Mouse (Mus musculus) heart, embryonic 12.5 days (tissue): ENCODE results near the gene Chst15. TPM values are rescaled to one million over a fixed set of nuclear protein-coding genes. Genes with fewer than 3 reads are reported as not detected.

ENCODE experiments used
- ATAC-seq: fragments of 200-750 bp; cut with Nextera tagmentation; 2 replicates; pipeline ENCODE4 v1.8.0; 2017; ENCODE audit warnings: moderate TSS enrichment, moderate library complexity; ENCODE audit not compliant: insufficient number of reproducible peaks, low FRiP score
- H3K27ac ChIP-seq: fragments of 300-500 bp; sonication (generic); 2 replicates; pipeline ENCODE4 v1.5.1; 2016; ENCODE audit warnings: mild to moderate bottlenecking, moderate library complexity; ENCODE audit not compliant: poor library complexity, severe bottlenecking
- H3K27me3 ChIP-seq: fragments of 300-500 bp; sonication (generic); replicated peaks from 2 replicates; pipeline ENCODE4 v1.6.1; 2016; ENCODE audit warnings: mild to moderate bottlenecking, moderate library complexity
- H3K36me3 ChIP-seq: fragments of 300-500 bp; sonication (generic); 2 replicates; pipeline ENCODE4 v1.6.1; 2016; ENCODE audit warnings: mild to moderate bottlenecking, moderate library complexity
- H3K4me1 ChIP-seq: fragments of 300-500 bp; sonication (generic); replicated peaks from 2 replicates; pipeline ENCODE4 v1.6.1; 2016; ENCODE audit warnings: mild to moderate bottlenecking
- H3K4me2 ChIP-seq: fragments of 300-500 bp; sonication (generic); 2 replicates; pipeline ENCODE4 v1.6.1; 2016; ENCODE audit warnings: mild to moderate bottlenecking, moderate library complexity
- H3K4me3 ChIP-seq: fragments of 300-500 bp; sonication (generic); 2 replicates; pipeline ENCODE4 v1.5.1; 2016; ENCODE audit warnings: mild to moderate bottlenecking
- H3K9ac ChIP-seq: fragments of 300-500 bp; sonication (generic); 2 replicates; pipeline ENCODE4 v1.6.1; 2016; ENCODE audit warnings: mild to moderate bottlenecking, moderate library complexity
- H3K9me3 ChIP-seq: fragments of 300-500 bp; sonication (generic); replicated peaks from 2 replicates; pipeline ENCODE4 v1.6.1; 2016; ENCODE audit warnings: mild to moderate bottlenecking, moderate library complexity
- WGBS: fragments of 180-500 bp; shearing (Covaris S2); methylation state at CpG from one replicate; pipeline ENCODE4 v1.1.7; 2016; 5-methylcytosine and 5-hydroxymethylcytosine counted together
- polyA plus RNA-seq: library from polyadenylated mRNA; unstranded; fragments of >200 nt; fragmentation: Nextera tagmentation; extraction: Ambion mirVana; gene quantifications from 2 replicates; pipeline ENCODE4 v1.2.1, GENCODE M21; 2016

Gene Chst15
- polyA plus RNA-seq, result 3.1 and 4.4 TPM in 2 replicates

DNA sequence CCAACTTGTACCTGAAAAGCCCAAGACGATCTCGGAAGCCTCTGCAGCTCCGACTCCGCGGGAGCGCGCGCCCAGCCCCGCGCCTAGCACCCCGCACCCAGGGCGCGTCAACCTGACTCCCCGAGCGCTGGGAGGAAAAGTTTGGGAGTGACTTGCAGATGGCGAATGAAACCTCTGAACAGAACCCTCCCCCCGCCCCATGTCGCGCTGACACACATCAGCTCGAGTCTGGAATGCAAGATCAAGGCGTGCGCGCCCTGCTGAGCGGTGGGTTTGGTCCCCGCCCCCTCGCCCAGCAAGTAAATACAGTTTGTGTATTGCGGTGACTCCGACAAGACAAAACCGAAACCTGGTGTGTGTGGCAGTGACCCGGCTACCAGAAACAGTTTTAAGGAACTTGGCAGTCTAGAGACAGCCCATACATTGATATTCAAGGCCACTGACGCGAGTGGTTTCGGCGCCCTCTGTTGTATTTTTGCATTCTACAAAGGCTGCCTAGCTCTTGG, at the start of gene Chst15:
TSS of gene Chst15 (minus strand) at position 193 of the 506 bp plus-strand sequence.
- Histone ChIP-seq H3K27me3 (peaks cover 9% of the 10 kb centered on the region; the same call in 1 of the 2 replicates), H3K9ac (peak within 1 kb of the TSS; percentile 79), H3K4me3 (peak within 1 kb of the TSS; percentile 81), H3K4me1 (peaks cover 18% of the 10 kb centered on the region), H3K9me3 (no peaks in the 10 kb centered on the region), H3K27ac (peak within 1 kb of the TSS; percentile 32; the same call in 1 of the 2 replicates), H3K36me3 (no peaks in the 10 kb centered on the region), H3K4me2 (peak within 1 kb of the TSS; percentile 100)
- under 1% methylated on average over 34 of the region's 34 CpGs for WGBS
- ATAC-seq, result 0 out of 2 replicates have a peak, but pooled peaks have one; percentile 23

DNA sequence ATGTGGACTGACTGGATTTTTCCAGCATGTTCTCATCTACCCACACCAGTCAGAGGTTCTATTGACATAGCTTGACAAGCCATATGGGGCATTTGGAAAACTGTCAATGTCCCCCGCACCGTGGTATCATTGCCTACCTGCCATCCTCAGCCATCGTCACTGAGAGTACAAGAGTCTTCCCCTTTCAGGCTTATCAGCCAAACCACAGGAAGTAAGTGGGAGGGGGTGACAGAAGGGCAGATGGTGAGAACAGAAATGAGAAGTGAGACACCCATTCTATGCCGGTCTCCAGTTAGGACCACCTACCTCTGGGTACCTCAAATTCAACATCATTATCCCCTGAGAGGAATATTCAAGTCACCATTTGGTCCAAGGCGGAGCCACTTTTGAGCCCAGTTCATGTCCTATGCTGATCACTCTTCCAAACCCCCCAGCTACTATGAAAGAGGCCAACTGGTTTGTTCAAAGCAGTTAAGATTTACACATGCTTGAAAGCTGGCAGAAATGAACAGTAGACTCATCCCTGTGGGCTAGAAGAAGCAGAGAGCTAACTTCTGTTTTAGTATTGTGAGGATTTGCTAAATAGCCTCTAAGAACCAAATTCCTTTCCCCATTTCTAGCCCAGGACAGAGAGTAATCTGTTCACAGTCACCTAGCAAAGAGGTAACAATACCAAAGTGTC, 48.8 kb upstream of the Chst15 start:
- no peak for ATAC-seq
- H3K9me3 ChIP-seq, result no peaks in the 10 kb centered on the region
- no peak overlapping the region for H3K9ac ChIP-seq
- H3K4me3 ChIP-seq, result no peak overlapping the region
- H3K27me3 ChIP-seq, result no peaks in the 10 kb centered on the region
- peaks cover 9% of the 10 kb centered on the region for H3K4me1 ChIP-seq
- 40% methylated on average over 5 of the region's 5 CpGs for WGBS
- H3K27ac ChIP-seq, result no peak overlapping the region
- H3K4me2 ChIP-seq, result no peak overlapping the region
- H3K36me3 ChIP-seq, result no peaks in the 10 kb centered on the region

DNA sequence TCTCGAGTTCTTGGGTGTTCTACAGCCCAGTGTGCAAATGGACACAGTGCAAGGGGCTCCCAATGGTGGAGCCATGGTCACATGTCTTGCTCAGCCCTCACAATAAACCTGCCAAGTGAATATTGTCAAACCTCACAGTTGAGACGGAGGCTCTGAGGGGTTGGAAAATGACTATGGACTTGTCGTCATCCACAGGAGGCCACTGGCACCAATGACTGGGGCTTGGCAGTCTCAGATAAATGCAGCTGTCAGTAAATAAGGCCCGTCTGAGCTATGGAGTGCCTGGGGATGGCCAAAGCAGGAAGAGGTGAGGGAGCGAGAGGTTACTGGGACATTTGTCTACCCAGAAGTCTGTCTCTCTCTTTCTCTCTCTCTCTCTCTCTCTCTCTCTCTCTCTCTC, 48.1 kb upstream of the Chst15 start:
- Histone ChIP-seq H3K4me2 (no peak overlapping the region), H3K4me3 (no peak overlapping the region), H3K9me3 (no peaks in the 10 kb centered on the region), H3K27me3 (no peaks in the 10 kb centered on the region), H3K9ac (no peak overlapping the region), H3K27ac (no peak overlapping the region), H3K4me1 (peaks cover 9% of the 10 kb centered on the region), H3K36me3 (no peaks in the 10 kb centered on the region)
- 71% methylated on average over 5 of the region's 5 CpGs for WGBS
- no peak for ATAC-seq

DNA sequence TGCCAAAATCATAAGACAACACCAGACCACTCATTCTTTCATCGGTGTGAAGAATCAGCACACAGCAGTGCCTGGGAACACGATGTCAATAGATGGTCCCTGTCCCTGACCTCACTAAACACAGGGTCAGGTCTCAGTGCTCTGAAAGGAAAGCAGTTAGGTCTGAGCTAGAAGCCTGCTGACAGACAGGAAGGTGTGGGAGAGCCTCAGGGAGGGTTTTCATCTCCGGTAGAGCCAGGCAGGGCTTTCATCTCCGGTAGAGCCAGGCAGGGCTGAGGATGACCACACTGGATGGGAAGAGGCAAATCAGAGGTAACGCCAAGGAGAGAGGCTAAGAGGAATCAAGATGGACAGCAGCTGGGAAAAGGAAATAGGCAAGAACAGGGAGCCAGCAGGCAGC, 47.5 kb upstream of the Chst15 start:
- whole genome bisulfite sequencing, result 36% methylated on average over 5 of the region's 5 CpGs
- no peak overlapping the region for H3K4me3 ChIP-seq
- no peaks in the 10 kb centered on the region for H3K9me3 ChIP-seq
- no peak overlapping the region for H3K9ac ChIP-seq
- H3K4me1 ChIP-seq, result peaks cover 12% of the 10 kb centered on the region
- H3K27me3 ChIP-seq, result no peaks in the 10 kb centered on the region
- H3K4me2 ChIP-seq, result no peak overlapping the region
- no peaks in the 10 kb centered on the region for H3K36me3 ChIP-seq
- no peak for ATAC-seq
- no peak overlapping the region for H3K27ac ChIP-seq

DNA sequence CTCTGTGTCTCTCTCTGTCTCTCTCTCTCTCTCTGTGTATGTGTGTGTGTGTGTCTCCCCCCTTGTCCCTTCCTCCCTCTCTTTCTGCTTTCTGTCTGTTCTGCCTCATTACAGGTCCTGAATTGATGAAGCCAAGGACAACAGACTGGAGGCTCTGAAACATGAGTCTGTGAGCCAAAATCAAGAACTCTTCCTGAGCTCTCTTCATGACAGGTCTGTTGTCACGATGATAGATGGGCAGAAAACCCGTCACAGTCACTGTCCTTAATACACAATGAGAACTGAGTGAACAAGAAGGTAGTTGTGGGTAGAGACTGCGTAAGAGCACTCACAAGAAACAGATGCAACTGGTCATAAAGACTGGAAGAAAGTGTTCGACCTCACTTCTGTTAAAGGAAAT, 43.3 kb upstream of the Chst15 start:
- Histone ChIP-seq H3K9me3 (no peaks in the 10 kb centered on the region), H3K9ac (no peak overlapping the region), H3K27me3 (peaks cover 5% of the 10 kb centered on the region; the same call in 1 of the 2 replicates), H3K4me1 (peaks cover 18% of the 10 kb centered on the region), H3K36me3 (no peaks in the 10 kb centered on the region), H3K4me2 (no peak overlapping the region), H3K27ac (no peak overlapping the region), H3K4me3 (no peak overlapping the region)
- ATAC-seq, result no peak
- 78% methylated on average over 4 of the region's 4 CpGs for WGBS

DNA sequence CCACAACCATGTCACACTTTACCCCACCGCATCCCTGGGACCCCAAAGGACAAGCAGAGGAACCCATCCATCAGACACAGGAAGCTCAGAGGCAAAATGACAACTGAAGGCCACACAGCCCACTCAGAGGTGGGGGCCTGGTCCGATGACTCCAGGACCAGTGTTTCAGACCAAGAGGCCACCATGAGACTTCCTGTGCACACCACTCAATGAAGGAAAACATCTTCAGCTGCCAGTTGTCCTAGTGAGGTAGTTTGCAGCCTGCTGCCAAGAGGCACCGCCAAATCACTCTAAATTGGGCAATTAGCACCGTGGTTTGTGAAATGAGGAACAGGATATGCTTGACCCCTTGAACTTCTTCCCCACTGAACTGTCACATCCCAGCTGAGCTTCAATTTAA, 41.7 kb upstream of the Chst15 start:
- Histone ChIP-seq H3K27me3 (peaks cover 5% of the 10 kb centered on the region; the same call in 1 of the 2 replicates), H3K4me2 (no peak overlapping the region), H3K27ac (no peak overlapping the region), H3K9ac (no peak overlapping the region), H3K4me1 (peaks cover 15% of the 10 kb centered on the region), H3K9me3 (no peaks in the 10 kb centered on the region), H3K36me3 (no peaks in the 10 kb centered on the region), H3K4me3 (no peak overlapping the region)
- no peak for ATAC-seq
- 57% methylated on average over 4 of the region's 4 CpGs for WGBS

DNA sequence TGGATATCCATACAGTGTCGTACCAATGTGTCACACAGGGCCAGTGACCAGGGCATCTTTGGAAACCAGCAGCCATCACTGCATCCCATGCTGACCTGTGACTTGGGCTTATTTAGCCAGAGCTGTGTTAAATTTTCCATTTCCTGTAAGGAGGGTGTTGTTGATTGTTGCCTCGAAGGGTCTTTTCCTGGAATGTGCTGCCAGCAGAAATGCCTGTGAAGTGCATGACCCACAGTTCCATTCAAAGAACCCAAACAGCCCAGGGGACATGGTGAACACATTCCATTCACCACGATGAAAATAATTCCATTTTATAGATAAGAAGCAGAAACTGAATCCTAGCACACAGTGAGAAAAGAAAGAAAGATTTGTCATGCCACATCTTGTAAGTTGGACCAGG, 41.2 kb upstream of the Chst15 start:
- Histone ChIP-seq H3K4me2 (no peak overlapping the region), H3K4me1 (peaks cover 15% of the 10 kb centered on the region), H3K9ac (no peak overlapping the region), H3K27ac (no peak overlapping the region), H3K27me3 (peaks cover 5% of the 10 kb centered on the region; the same call in 1 of the 2 replicates), H3K36me3 (no peaks in the 10 kb centered on the region), H3K4me3 (no peak overlapping the region), H3K9me3 (no peaks in the 10 kb centered on the region)
- 27% methylated on average over 3 of the region's 3 CpGs for WGBS
- 0 out of 2 replicates have a peak, but pooled peaks have one; percentile 42 for ATAC-seq

DNA sequence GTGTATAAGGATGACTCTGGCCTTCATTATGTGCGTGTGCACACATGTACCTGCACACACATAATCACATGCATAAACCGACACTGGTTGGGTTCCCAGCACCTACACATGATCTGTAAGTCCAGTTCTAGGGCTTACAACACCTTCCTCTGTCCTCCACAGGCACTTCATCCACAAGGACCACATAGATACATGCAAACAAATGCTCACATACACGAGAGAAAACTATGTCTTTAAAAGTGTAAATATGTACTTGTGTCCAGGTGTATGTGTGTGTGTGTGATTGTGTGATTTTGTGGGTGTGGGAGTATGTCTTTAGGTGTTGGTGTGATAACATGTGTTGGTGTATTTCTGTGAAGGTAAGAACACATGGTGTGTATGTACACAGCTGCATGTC, 40.8 kb upstream of the Chst15 start:
- WGBS, result 74% methylated on average over 3 of the region's 3 CpGs
- no peak overlapping the region for H3K27ac ChIP-seq
- no peak overlapping the region for H3K4me2 ChIP-seq
- no peak for ATAC-seq
- no peak overlapping the region for H3K9ac ChIP-seq
- peaks cover 5% of the 10 kb centered on the region; the same call in 1 of the 2 replicates for H3K27me3 ChIP-seq
- peaks cover 15% of the 10 kb centered on the region for H3K4me1 ChIP-seq
- H3K36me3 ChIP-seq, result no peaks in the 10 kb centered on the region
- no peaks in the 10 kb centered on the region for H3K9me3 ChIP-seq
- H3K4me3 ChIP-seq, result no peak overlapping the region

DNA sequence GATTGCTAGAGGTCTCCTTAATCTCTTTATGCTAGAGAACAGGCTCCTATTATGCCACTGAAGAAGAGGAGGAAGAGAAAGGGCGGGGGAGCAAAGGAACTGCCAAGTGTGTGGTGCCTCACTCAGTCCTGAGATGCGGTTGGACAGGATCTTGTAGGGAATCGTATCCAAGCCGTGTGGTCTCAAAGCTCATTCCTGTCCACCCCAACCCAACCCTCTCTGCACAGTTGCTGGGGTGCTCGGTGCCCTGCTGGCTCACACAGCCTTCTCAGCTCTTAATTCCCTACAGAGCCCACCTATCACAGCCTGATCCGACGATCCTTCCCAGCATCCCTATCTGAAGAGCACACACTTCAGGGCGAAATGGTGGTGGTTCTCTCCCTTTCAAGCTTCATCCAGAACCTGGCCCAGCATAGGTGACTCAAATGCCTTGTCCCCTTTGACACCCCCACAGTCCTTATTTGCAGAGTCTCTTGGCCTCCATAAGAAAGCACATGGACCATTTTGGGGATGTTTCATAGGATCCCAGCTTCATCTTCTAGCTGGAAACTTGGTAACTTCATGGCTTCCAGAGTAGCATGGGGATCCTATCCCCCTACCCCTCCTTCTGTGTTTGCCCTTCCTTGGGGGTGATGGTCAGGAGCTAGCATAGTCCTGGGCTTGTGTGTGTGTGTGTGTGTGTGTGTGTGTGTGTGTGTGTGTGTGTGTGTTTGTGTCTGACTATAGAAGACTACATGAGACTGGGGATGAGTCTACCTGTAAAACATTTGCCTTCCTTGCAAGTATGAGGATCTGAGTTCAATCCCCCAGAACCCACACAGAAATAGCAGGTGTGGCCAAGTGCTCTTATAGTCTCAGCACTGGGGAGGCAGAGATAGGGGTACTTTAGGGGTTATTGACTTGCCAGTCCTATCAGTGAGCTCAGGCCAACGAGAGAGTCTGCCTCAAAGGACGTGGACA, 40.1 kb upstream of the Chst15 start:
- no peaks in the 10 kb centered on the region for H3K9me3 ChIP-seq
- H3K9ac ChIP-seq, result no peak overlapping the region
- peaks cover 15% of the 10 kb centered on the region for H3K4me1 ChIP-seq
- H3K36me3 ChIP-seq, result no peaks in the 10 kb centered on the region
- peaks cover 5% of the 10 kb centered on the region; the same call in 1 of the 2 replicates for H3K27me3 ChIP-seq
- H3K4me2 ChIP-seq, result no peak overlapping the region
- no peak overlapping the region for H3K4me3 ChIP-seq
- H3K27ac ChIP-seq, result no peak overlapping the region
- WGBS, result 60% methylated on average over 10 of the region's 10 CpGs
- ATAC-seq, result no peak

DNA sequence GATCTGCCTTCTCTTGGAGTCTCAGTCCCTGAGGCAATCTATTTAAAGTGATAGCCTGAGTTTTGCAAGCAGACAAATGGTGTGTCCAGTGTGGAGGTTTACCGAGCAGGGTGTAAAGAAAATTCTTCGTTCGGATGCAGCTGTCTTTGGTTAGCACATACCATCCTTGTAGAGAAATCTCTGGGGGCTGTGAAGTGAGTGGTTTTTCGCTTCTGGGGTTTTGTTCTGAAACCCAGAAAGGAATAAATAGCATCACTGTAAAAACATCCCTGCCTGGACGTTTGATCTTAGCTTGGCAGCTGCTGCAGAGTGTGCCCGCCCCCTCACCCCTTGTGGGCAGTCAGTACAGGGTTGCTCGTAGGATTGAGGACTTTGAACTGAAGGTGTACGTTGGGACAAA, 39.2 kb upstream of the Chst15 start:
- Histone ChIP-seq H3K27me3 (peaks cover 5% of the 10 kb centered on the region; the same call in 1 of the 2 replicates), H3K4me2 (no peak overlapping the region), H3K4me3 (no peak overlapping the region), H3K4me1 (peaks cover 15% of the 10 kb centered on the region), H3K9me3 (no peaks in the 10 kb centered on the region), H3K27ac (no peak overlapping the region), H3K36me3 (no peaks in the 10 kb centered on the region), H3K9ac (no peak overlapping the region)
- WGBS, result 40% methylated on average over 8 of the region's 8 CpGs
- no peak for ATAC-seq

DNA sequence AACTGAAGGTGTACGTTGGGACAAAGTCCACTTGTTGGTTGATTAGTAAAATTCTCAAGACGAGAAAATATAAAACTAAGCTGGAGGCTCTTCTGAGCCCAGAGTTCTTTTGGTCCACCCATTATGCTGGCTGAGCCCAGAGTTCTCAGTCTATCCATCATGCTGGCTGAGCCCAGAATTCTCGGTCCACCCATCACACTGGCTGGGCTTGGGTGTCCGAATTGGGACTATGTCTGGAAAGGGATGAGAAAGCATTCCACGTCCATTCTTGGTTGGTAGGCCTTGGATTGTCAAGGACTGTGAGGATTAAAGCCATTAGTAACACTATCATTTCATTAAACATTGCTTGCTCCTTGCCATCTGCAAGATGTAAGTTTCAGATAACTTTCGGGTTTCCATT, 38.7 kb upstream of the Chst15 start:
- WGBS, result 70% methylated on average over 6 of the region's 6 CpGs
- no peak overlapping the region for H3K27ac ChIP-seq
- ATAC-seq, result no peak

More for the DNA sequence above, 38.7 kb upstream of the Chst15 start:
- Histone ChIP-seq H3K4me3 (no peak overlapping the region), H3K36me3 (no peaks in the 10 kb centered on the region), H3K4me1 (peaks cover 15% of the 10 kb centered on the region), H3K4me2 (no peak overlapping the region), H3K9me3 (no peaks in the 10 kb centered on the region), H3K27me3 (peaks cover 5% of the 10 kb centered on the region; the same call in 1 of the 2 replicates), H3K9ac (no peak overlapping the region)
